Mouse (Mus musculus): ENCODE results near the gene Polr2f.

DNA sequence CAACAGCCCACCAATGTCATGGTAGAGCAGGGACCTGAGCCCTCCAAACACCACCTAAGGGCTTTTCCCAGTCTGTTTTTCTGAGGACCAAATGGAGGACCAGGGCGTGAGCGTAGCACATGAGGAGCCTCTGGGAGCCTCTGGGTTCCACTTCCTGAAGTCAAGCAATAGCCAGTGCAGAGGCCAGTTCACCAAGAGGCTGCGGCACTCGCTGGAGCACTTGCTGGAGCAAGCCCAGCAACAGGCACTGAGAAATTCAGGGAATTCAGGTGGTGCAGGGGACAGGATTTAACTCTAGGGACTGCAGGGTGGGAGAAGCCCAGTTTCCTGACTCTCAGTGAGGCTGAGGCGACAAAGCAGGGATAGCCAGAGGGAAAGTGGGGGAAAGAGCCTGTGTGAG, 42.6 kb upstream of the Polr2f start:
- TF ChIP-seq CTCF (IDR thresholded peaks at IDR 0.05; ENCODE audit: low read depth): no peak
- no peak for TF ChIP-seq EP300 (optimal IDR thresholded peaks at IDR 0.05)

Data from stomach, postnatal 0 days (tissue).